Mouse (Mus musculus) forebrain, embryonic 12.5 days (tissue): ENCODE data around the gene Gm27027. TPM values are rescaled to one million over a fixed set of nuclear protein-coding genes. Genes with fewer than 3 reads are reported as not detected.
A peak's percentile ranks its signal among the peaks of the same experiment; 100 is the strongest.

ENCODE experiments used
- ATAC-seq: fragments of 200-750 bp; cut with Nextera tagmentation; 2 replicates; pipeline ENCODE4 v1.8.0; 2017; ENCODE audit warnings: moderate TSS enrichment; ENCODE audit not compliant: low FRiP score
- H3K27ac ChIP-seq: fragments of 300-500 bp; sonication (generic); 2 replicates; pipeline ENCODE4 v1.5.1; 2016; ENCODE audit warnings: mild to moderate bottlenecking
- H3K27me3 ChIP-seq: fragments of 300-500 bp; sonication (generic); 2 replicates; pipeline ENCODE4 v1.6.1; 2016; ENCODE audit warnings: mild to moderate bottlenecking
- H3K36me3 ChIP-seq: fragments of 300-500 bp; sonication (generic); replicated peaks from 2 replicates; pipeline ENCODE4 v1.6.1; 2016; ENCODE audit warnings: mild to moderate bottlenecking
- H3K4me1 ChIP-seq: fragments of 300-500 bp; sonication (generic); 2 replicates; pipeline ENCODE4 v1.6.1; 2016
- H3K4me2 ChIP-seq: fragments of 300-500 bp; sonication (generic); 2 replicates; pipeline ENCODE4 v1.6.1; 2016; ENCODE audit warnings: mild to moderate bottlenecking, moderate library complexity
- H3K4me3 ChIP-seq: fragments of 300-500 bp; sonication (generic); replicated peaks from 2 replicates; pipeline ENCODE4 v1.5.1; 2016; ENCODE audit warnings: mild to moderate bottlenecking
- H3K9ac ChIP-seq: fragments of 300-500 bp; sonication (generic); 2 replicates; pipeline ENCODE4 v1.6.1; 2016; ENCODE audit warnings: mild to moderate bottlenecking
- H3K9me3 ChIP-seq: fragments of 300-500 bp; sonication (generic); 2 replicates; pipeline ENCODE4 v1.6.1; 2016
- WGBS: fragments of 180-500 bp; shearing (Covaris S2); methylation state at CpG from one replicate; pipeline ENCODE4 v1.1.7; 2016; 5-methylcytosine and 5-hydroxymethylcytosine counted together
- polyA plus RNA-seq: library from polyadenylated mRNA; unstranded; fragments of >200 nt; fragmentation: Nextera tagmentation; extraction: Ambion mirVana; gene quantifications from 2 replicates; pipeline ENCODE4 v1.2.1, GENCODE M21; 2016

The Gm27027 gene
- polyA plus RNA-seq, 1 experiment from 2014 or later: not detected

DNA sequence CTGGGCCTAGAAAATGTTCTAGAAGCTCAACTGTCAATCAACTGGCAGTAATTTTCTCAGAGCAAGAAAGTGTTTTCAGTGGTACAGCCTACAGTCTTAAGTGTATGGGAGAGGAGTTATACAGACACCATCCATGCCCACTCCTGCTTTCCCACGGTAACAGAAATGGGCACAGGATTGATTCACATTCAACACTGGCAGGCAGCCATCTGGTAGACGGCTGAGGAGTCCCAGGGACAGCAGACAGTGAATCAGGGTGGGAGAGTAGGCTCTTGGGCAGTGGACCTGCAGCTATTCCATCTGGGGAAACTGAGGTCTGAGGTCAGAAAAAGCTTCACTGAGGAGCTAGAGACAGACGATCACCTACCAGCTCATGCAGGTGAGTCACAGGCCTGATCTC, 24.5 kb downstream of the Gm27027 start:
- Histone ChIP-seq H3K9ac (no peak overlapping the region), H3K27ac (no peak overlapping the region), H3K4me1 (peaks cover 18% of the 10 kb centered on the region), H3K36me3 (no peaks in the 10 kb centered on the region), H3K9me3 (no peaks in the 10 kb centered on the region), H3K4me2 (no peak overlapping the region), H3K27me3 (no peaks in the 10 kb centered on the region; the same call in 1 of the 2 replicates), H3K4me3 (no peak overlapping the region)
- 86% methylated on average over 3 of the region's 3 CpGs for whole genome bisulfite sequencing
- no peak for ATAC-seq

DNA sequence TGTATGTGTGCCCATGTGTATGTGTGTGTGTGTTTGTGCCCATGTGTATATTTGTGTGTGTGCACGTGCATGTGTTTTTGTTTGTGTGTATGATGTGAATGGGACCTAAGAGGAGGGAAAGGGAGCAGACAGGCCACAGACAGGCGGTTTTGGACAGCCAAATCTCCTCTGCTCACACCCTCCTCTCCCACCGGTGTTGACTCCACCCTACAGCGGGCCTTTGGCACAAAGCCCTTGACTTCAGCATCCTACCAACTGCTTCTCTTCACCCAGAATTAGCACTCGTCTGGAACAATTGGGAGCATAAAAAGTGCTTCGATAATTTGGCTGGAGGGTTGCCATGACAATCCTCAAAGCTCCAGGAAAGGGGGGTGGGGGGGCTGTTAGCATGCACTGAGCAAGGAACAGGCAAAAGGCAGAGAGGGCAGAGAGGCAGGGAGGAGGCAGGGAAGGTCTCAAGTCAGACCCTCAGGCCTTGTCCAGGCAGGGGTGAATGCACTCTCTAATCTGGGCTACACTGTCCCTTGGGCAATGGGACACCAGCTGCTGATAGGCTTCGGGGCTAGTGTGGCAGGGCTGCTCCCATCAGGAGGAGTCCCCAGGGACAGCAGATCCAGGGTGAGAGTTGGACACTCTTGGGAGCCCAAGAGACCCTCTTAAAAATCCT, 31.5 kb downstream of the Gm27027 start:
- Histone ChIP-seq H3K9ac (no peak overlapping the region), H3K4me1 (peaks cover 14% of the 10 kb centered on the region), H3K27ac (peak overlapping the region; percentile 27; the same call in 1 of the 2 replicates), H3K36me3 (no peaks in the 10 kb centered on the region), H3K27me3 (no peaks in the 10 kb centered on the region; the same call in 1 of the 2 replicates), H3K4me3 (no peak overlapping the region), H3K4me2 (no peak overlapping the region), H3K9me3 (no peaks in the 10 kb centered on the region)
- ATAC-seq: peak; percentile 53; the same call in 1 of the 2 replicates
- 27% methylated on average over 7 of the region's 7 CpGs for WGBS

DNA sequence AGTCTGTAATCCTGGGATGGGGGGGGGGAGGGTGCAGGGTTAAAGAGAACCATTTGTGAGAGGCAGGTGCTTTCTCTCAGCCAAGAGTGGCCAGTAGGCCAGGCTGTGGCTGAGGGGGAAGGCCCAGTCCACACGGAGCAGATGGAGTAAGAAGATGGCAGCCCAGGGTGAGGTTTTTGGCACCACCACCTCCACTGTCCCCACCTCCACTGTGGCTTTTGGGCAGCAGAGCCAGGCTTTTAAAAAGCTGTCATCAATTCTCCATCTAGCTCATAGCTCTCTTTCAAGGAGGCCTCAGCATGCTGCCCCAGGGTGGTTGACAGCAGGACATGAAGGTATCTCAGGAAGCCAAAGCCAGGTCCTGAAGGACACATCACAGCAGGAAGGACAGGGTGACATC, 32.4 kb downstream of the Gm27027 start:
- H3K9ac ChIP-seq: no peak overlapping the region
- no peak overlapping the region for H3K4me3 ChIP-seq
- peaks cover 14% of the 10 kb centered on the region for H3K4me1 ChIP-seq
- no peaks in the 10 kb centered on the region for H3K36me3 ChIP-seq
- H3K4me2 ChIP-seq: no peak overlapping the region
- no peaks in the 10 kb centered on the region; the same call in 1 of the 2 replicates for H3K27me3 ChIP-seq
- H3K9me3 ChIP-seq: no peaks in the 10 kb centered on the region
- no peak overlapping the region for H3K27ac ChIP-seq
- no peak for ATAC-seq
- WGBS: 78% methylated on average over 1 of the region's 1 CpGs

DNA sequence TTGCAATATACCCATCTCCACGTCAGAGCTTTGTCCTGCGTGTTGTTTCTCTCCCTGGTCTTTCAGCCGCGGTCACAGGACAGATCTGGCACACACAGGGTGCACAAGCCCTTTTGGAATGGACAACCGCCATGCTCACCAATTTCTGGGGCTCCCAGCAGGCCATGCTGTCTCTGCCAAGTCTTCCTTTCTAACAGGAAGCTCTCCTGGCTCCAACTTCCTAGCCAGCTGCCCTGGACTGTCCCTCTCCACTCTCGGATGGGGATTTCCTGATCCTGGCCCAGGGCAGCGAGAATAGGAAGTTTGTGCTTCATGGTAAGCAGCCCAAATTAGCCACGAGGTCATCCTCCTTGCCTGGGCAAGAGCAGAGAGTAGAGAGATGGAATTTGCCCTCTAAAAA, 34.4 kb downstream of the Gm27027 start:
- ATAC-seq: no peak
- Histone ChIP-seq H3K9ac (no peak overlapping the region), H3K36me3 (no peaks in the 10 kb centered on the region), H3K27ac (no peak overlapping the region), H3K4me1 (peaks cover 31% of the 10 kb centered on the region), H3K4me3 (no peak overlapping the region), H3K4me2 (no peak overlapping the region), H3K9me3 (no peaks in the 10 kb centered on the region), H3K27me3 (peaks cover 7% of the 10 kb centered on the region; the same call in 1 of the 2 replicates)
- WGBS: 81% methylated on average over 8 of the region's 8 CpGs

DNA sequence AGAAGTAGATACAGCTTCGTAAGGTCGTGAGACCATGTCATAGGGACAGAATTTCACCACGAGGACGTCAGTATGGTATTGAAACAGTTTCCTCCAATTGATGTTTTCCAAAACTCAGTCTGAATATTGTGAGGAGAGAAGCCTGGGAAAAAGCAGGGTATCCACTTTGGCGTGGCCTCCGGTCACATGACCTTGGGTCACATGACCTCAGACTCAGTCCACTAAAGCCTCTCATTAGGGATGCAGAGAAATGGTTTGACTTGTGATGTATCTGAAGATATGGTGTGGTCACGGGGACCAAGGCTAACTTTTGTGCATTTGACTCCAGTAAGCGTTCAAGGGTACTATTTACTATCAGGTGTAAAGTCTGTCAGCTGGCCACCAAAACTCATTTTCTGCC, 36.8 kb downstream of the Gm27027 start:
- H3K4me3 ChIP-seq: no peak overlapping the region
- no peak overlapping the region for H3K9ac ChIP-seq
- H3K4me1 ChIP-seq: peaks cover 46% of the 10 kb centered on the region
- WGBS: 77% methylated on average over 8 of the region's 8 CpGs
- H3K4me2 ChIP-seq: no peak overlapping the region
- no peak for ATAC-seq
- no peaks in the 10 kb centered on the region for H3K9me3 ChIP-seq
- H3K36me3 ChIP-seq: no peaks in the 10 kb centered on the region
- H3K27ac ChIP-seq: no peak overlapping the region
- peaks cover 24% of the 10 kb centered on the region for H3K27me3 ChIP-seq

DNA sequence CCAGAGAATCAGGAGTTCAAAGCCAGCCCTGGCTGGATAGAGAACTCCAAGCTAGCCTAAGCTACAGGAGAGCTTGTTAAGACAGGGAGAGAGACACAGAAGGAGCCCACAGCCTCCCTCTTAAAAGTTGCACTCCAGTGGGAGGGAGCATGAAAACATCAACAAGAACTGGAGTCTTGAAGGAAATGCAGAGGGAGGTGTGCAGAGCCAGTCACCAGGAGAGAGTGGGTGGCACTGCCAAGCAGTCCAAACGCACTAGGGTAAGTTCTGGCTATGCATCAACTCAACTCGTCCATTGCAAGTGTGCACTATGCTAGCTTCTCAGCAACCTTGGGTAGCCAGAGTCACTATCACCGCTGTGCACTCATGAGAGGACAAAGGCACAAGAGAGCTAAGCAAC, 37.9 kb downstream of the Gm27027 start:
- H3K9ac ChIP-seq: no peak overlapping the region
- no peaks in the 10 kb centered on the region for H3K36me3 ChIP-seq
- WGBS: 72% methylated on average over 3 of the region's 3 CpGs
- no peaks in the 10 kb centered on the region for H3K9me3 ChIP-seq
- H3K4me3 ChIP-seq: no peak overlapping the region
- ATAC-seq: no peak
- peaks cover 32% of the 10 kb centered on the region for H3K27me3 ChIP-seq
- H3K4me1 ChIP-seq: peaks cover 42% of the 10 kb centered on the region
- 0 out of 2 replicates have a peak overlapping the region, but pooled peaks have one; percentile 95 for H3K4me2 ChIP-seq
- H3K27ac ChIP-seq: peak overlapping the region; percentile 94

DNA sequence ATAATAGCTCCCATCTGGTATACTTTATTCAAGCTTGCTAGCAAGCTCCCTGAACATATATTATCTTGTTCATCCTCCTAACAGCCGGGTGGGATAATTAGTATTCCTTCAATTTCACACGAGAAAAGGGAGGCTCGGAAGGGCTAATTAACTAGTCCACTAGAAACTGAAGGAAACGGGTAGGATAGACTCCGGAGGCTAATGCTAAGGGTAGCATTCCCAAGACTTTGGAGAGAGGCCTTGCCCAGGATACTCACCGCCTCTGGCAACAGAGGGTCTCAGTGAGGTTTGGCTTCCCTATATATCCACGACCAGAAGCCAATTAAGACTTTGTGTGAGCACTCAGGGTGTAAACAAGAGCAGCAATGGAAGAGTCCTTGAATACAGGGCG, 38.4 kb downstream of the Gm27027 start:
- Histone ChIP-seq H3K27ac (peak overlapping the region; percentile 94), H3K4me3 (peak overlapping the region; percentile 83; the same call in 1 of the 2 replicates), H3K4me1 (peaks cover 42% of the 10 kb centered on the region), H3K9ac (no peak overlapping the region), H3K4me2 (peak overlapping the region; percentile 95), H3K27me3 (peaks cover 37% of the 10 kb centered on the region), H3K36me3 (no peaks in the 10 kb centered on the region), H3K9me3 (no peaks in the 10 kb centered on the region)
- 19% methylated on average over 8 of the region's 8 CpGs for WGBS
- ATAC-seq: peak; percentile 54

DNA sequence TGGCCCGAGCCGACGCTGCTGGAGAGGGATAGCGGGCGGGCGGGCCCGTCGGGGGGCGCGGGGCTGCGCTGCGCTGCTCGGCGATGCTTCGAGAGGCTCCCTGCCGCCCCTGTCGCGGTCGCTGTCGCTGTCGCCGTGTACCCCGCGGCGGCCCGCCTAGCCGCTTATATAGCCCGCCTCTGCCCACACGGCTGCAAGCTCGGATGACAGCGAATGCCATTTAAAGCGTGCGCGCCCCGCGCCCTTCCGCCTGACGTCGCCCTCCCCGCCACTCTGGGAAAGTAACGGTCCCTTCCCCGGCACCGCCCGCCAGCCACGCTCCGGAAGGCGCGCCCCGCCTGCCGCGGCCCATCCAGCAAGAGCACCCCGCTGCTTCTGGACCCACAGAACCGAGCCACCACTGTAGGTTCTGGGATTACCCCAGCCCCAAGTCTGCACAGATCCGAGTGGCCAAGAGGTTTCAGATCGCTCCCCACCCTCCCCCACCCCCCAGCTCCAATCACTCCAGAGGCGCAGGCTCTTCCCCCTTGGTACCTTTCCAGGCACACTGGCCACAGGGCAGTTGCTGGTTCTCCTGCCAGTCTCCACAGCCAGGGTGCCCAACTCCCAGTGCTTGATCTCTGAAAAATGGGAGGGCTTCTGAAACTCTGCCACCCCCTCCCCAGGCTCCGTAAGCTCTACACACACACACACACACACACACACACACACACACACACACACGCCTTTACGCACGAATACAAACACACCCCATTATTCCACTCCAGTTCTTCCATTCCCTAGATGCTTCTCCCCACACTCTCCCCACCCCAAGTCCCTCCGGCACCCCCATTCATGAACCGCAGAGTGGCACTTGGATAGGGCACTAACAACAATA, 39.0 kb downstream of the Gm27027 start, which contains the start of gene Gm13889:
Gene Gm13889 (minus strand): TSS at position 294 of the 877 bp plus-strand sequence.
- Histone ChIP-seq H3K4me3 (peak within 1 kb of the TSS; percentile 83), H3K9ac (peak within 1 kb of the TSS; percentile 90), H3K9me3 (no peaks in the 10 kb centered on the region), H3K36me3 (no peaks in the 10 kb centered on the region), H3K27ac (peak within 1 kb of the TSS; percentile 94), H3K4me1 (peaks cover 42% of the 10 kb centered on the region), H3K4me2 (peak within 1 kb of the TSS; percentile 95), H3K27me3 (peaks cover 37% of the 10 kb centered on the region)
- 2% methylated on average over 55 of the region's 62 CpGs for WGBS
- peak; percentile 79 for ATAC-seq

DNA sequence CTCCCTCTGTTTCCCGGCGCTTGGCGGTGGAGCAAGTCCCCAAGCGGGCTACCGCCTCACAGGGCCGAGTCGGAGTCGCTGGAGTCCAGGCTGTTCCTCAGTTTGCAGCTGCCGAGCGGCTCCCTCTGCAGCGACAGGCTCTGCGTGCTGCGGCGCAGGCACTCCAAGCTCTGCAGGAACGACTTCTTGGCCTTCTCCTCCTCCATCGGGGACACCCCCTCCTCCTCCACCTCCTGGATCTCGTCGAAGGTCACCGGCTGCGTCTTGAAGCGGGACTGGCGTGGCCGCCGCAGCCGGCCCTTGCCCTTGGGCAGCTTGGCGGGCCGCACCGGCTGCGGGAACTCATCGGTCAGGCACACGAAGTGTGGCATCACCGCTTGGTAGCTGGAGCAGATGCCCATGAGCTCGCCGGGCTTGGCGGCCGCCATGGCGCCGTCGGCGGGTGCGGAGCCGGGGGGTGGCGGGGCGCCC, 39.8 kb downstream of the Gm27027 start:
- Histone ChIP-seq H3K4me1 (peaks cover 42% of the 10 kb centered on the region), H3K27ac (peak overlapping the region; percentile 94), H3K4me3 (peak overlapping the region; percentile 83), H3K9me3 (no peaks in the 10 kb centered on the region), H3K27me3 (peaks cover 37% of the 10 kb centered on the region), H3K9ac (peak overlapping the region; percentile 90), H3K36me3 (no peaks in the 10 kb centered on the region), H3K4me2 (peak overlapping the region; percentile 95)
- peak; percentile 34 for ATAC-seq
- under 1% methylated on average over 43 of the region's 44 CpGs for WGBS

DNA sequence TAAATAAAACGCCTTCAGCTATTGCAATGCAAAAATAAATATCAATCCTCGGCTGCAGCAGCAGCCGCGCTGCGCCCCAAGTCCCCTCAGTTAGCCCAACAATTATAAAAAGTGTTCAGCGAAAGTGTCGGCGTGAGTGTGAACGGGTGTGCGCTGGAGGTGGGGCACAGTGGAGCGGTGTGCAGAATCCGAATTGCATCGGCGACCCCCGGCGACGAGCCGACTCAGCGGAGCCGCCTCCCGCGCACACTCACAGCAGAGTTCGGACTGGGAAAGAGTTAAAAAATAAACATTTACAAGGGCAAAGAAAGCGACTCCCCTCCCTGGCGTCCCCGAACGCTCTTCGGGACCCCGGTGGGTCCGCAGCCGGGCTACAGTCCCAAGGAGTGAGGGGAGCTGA, 40.3 kb downstream of the Gm27027 start:
- H3K9ac ChIP-seq: peak overlapping the region; percentile 90
- peak overlapping the region; percentile 83 for H3K4me3 ChIP-seq
- no peaks in the 10 kb centered on the region for H3K36me3 ChIP-seq
- H3K4me1 ChIP-seq: peaks cover 42% of the 10 kb centered on the region
- no peaks in the 10 kb centered on the region for H3K9me3 ChIP-seq
- peak; percentile 15; the same call in 1 of the 2 replicates for ATAC-seq
- H3K27me3 ChIP-seq: peaks cover 37% of the 10 kb centered on the region
- H3K27ac ChIP-seq: peak overlapping the region; percentile 94
- WGBS: under 1% methylated on average over 31 of the region's 31 CpGs
- peak overlapping the region; percentile 95 for H3K4me2 ChIP-seq

DNA sequence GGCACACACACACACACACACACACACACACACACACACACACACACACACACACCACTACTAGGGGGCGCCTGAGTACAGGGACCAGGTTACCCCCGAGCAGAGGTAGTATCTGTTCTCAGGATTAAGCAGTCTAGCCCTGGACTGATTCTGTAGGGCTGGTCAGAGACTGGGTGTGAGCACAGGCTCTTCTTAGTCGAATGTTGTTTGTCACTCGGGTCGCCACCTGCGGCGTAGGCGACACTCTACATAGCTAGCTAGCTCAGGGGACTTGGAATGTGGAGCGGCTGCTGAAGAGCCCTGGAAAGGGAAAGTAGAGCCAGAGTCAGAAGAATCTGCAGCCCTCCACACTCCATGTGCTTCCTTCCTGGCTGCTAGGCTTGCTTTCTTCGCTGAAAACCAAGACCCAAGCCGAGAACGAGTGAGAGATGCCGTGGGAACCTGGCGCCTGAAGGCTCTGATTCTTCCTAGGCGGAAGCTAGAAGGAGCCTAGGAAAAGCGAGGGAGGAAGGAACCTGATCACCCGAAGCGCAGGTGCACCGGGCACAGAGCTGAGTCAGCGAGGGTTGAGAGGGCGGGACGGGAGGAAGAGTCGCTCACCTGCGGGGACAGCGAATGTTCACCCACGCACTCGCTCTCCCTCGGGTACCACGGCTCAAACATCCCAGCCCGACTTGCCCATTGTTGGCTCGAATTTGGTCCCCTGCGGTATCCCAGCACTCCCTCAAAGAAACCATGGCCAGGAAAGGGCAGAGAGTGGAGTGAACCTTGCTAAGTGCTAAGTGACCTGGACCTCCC, 41.2 kb downstream of the Gm27027 start:
- ATAC-seq: no peak
- Histone ChIP-seq H3K9ac (peak overlapping the region; percentile 90), H3K27me3 (peaks cover 37% of the 10 kb centered on the region), H3K4me3 (peak overlapping the region; percentile 83), H3K27ac (peak overlapping the region; percentile 44; the same call in 1 of the 2 replicates), H3K9me3 (no peaks in the 10 kb centered on the region), H3K36me3 (no peaks in the 10 kb centered on the region), H3K4me1 (peaks cover 42% of the 10 kb centered on the region), H3K4me2 (peak overlapping the region; percentile 95)
- WGBS: under 1% methylated on average over 32 of the region's 32 CpGs
